Mouse (Mus musculus) erythroblast, embryonic 14.5 days (primary cell): ENCODE data around the gene Olfr315. TPM values are rescaled to one million over a fixed set of nuclear protein-coding genes. Genes with fewer than 3 reads are reported as not detected.

Experiments used
- H3K27me3 ChIP-seq: 2 replicates; pipeline ENCODE4 v1.6.1; 2012; ENCODE audit warnings: inconsistent platforms; ENCODE audit not compliant: control insufficient read depth
- H3K36me3 ChIP-seq: 2 replicates; pipeline ENCODE4 v1.6.1; 2012; ENCODE audit warnings: mild to moderate bottlenecking, inconsistent platforms; ENCODE audit not compliant: control insufficient read depth
- H3K4me1 ChIP-seq: 2 replicates; pipeline ENCODE4 v1.6.1; 2012; ENCODE audit warnings: inconsistent platforms; ENCODE audit not compliant: control insufficient read depth
- H3K4me3 ChIP-seq: replicated peaks from 2 replicates; pipeline ENCODE3; 2012; ENCODE audit warnings: moderate library complexity, mild to moderate bottlenecking, inconsistent platforms
- H3K9me3 ChIP-seq: 2 replicates; pipeline ENCODE4 v1.6.1; 2012; ENCODE audit warnings: low read length, inconsistent platforms, mixed read lengths; ENCODE audit not compliant: control insufficient read depth
- GATA1 ChIP-seq: IDR thresholded peaks from 2 replicates; pipeline ENCODE4 v1.6.1; 2012; ENCODE audit warnings: low read length, inconsistent platforms, mixed read lengths
- TAL1 ChIP-seq: IDR thresholded peaks from 3 replicates; pipeline ENCODE4 v1.6.1; 2012; ENCODE audit warnings: low read length, inconsistent platforms, mixed read lengths
- polyA plus RNA-seq: library from polyadenylated mRNA; stranded (reverse); fragments of >175 nt; gene quantifications from 2 replicates; pipeline ENCODE4 v1.2.3, GENCODE M21; 2012

Olfr315 gene
- polyA plus RNA-seq, 1 experiment: not detected

GRCm38 (mm10) chr11:58787651-58788050 lies 14.7 kb downstream of the Olfr315 start:
- Histone ChIP-seq H3K27me3 (no peaks in the 10 kb centered on the region), H3K4me1 (peaks cover 3% of the 10 kb centered on the region), H3K9me3 (no peaks in the 10 kb centered on the region), H3K4me3 (no peak overlapping the region), H3K36me3 (no peaks in the 10 kb centered on the region)
- TF ChIP-seq TAL1: no peak
- TF ChIP-seq GATA1: no peak

GRCm38 (mm10) chr11:58788346-58788745 lies 15.4 kb downstream of the Olfr315 start:
- H3K4me3 ChIP-seq: no peak overlapping the region
- TF ChIP-seq TAL1 (no peak), GATA1 (no peak)
- no peaks in the 10 kb centered on the region for H3K27me3 ChIP-seq
- no peaks in the 10 kb centered on the region for H3K36me3 ChIP-seq
- H3K9me3 ChIP-seq: no peaks in the 10 kb centered on the region
- peaks cover 3% of the 10 kb centered on the region for H3K4me1 ChIP-seq

GRCm38 (mm10) chr11:58789532-58789931 lies 16.5 kb downstream of the Olfr315 start:
- no peaks in the 10 kb centered on the region for H3K27me3 ChIP-seq
- no peak overlapping the region for H3K4me3 ChIP-seq
- H3K9me3 ChIP-seq: no peaks in the 10 kb centered on the region
- TF ChIP-seq GATA1 (no peak), TAL1 (no peak)
- H3K36me3 ChIP-seq: no peaks in the 10 kb centered on the region
- H3K4me1 ChIP-seq: peaks cover 3% of the 10 kb centered on the region

GRCm38 (mm10) chr11:58790053-58790452 lies 17.1 kb downstream of the Olfr315 start:
- Histone ChIP-seq H3K4me3 (no peak overlapping the region), H3K9me3 (no peaks in the 10 kb centered on the region), H3K27me3 (no peaks in the 10 kb centered on the region), H3K36me3 (no peaks in the 10 kb centered on the region), H3K4me1 (peaks cover 3% of the 10 kb centered on the region)
- TF ChIP-seq TAL1 (no peak), GATA1 (no peak)

GRCm38 (mm10) chr11:58790646-58791045 lies 17.7 kb downstream of the Olfr315 start:
- Histone ChIP-seq H3K4me3 (no peak overlapping the region), H3K4me1 (peaks cover 3% of the 10 kb centered on the region), H3K36me3 (no peaks in the 10 kb centered on the region), H3K9me3 (no peaks in the 10 kb centered on the region), H3K27me3 (no peaks in the 10 kb centered on the region)
- TF ChIP-seq TAL1: no peak
- no peak for TF ChIP-seq GATA1

- TF ChIP-seq TAL1 (no peak), GATA1 (no peak)
- H3K27me3 ChIP-seq: no peaks in the 10 kb centered on the region
- no peaks in the 10 kb centered on the region for H3K36me3 ChIP-seq
- H3K9me3 ChIP-seq: no peaks in the 10 kb centered on the region
- H3K4me1 ChIP-seq: no peaks in the 10 kb centered on the region; the same call in 1 of the 2 replicates
- H3K4me3 ChIP-seq: no peak overlapping the region
Measured at GRCm38 (mm10) chr11:58795856-58796255, 22.9 kb downstream of the Olfr315 start.

- no peaks in the 10 kb centered on the region for H3K36me3 ChIP-seq
- H3K27me3 ChIP-seq: no peaks in the 10 kb centered on the region
- H3K4me1 ChIP-seq: no peaks in the 10 kb centered on the region
- TF ChIP-seq GATA1: no peak
- TF ChIP-seq TAL1: no peak
- no peak overlapping the region for H3K4me3 ChIP-seq
- no peaks in the 10 kb centered on the region for H3K9me3 ChIP-seq
Measured at GRCm38 (mm10) chr11:58796850-58797249, 23.9 kb downstream of the Olfr315 start.

- H3K4me3 ChIP-seq: no peak overlapping the region
- H3K9me3 ChIP-seq: no peaks in the 10 kb centered on the region
- H3K27me3 ChIP-seq: no peaks in the 10 kb centered on the region
- H3K36me3 ChIP-seq: no peaks in the 10 kb centered on the region
- H3K4me1 ChIP-seq: peaks cover 2% of the 10 kb centered on the region
- no peak for TF ChIP-seq GATA1
- no peak for TF ChIP-seq TAL1
Measured at GRCm38 (mm10) chr11:58799747-58800146, 26.8 kb downstream of the Olfr315 start.

- H3K4me1 ChIP-seq: peaks cover 7% of the 10 kb centered on the region
- no peak within 1 kb of the TSS for H3K4me3 ChIP-seq
- TF ChIP-seq GATA1 (no peak), TAL1 (no peak)
Measured at GRCm38 (mm10) chr11:58801558-58802228, 28.7 kb downstream of the Olfr315 start, which contains the start of gene Fam183b. Fam183b (minus strand) TSS chr11:58801960.

More at GRCm38 (mm10) chr11:58801558-58802228, 28.7 kb downstream of the Olfr315 start, which contains the start of gene Fam183b:
- Histone ChIP-seq H3K27me3 (no peaks in the 10 kb centered on the region), H3K9me3 (no peaks in the 10 kb centered on the region), H3K36me3 (no peaks in the 10 kb centered on the region)
